Mouse (Mus musculus) embryonic fibroblast, embryonic 13.5 days (primary cell): ENCODE results near the gene Dph7.
"Not testable (repeated sequence)": the region's sequence is repeated elsewhere in the genome, so short reads cannot be mapped to it uniquely, and the experiment has no call there.

Experiments used
- CTCF ChIP-seq: IDR thresholded peaks from 2 replicates; pipeline ENCODE4 v1.5.1; 2011; ENCODE audit warnings: mild to moderate bottlenecking, control low read depth, low read length, moderate library complexity, borderline replicate concordance; ENCODE audit not compliant: insufficient read depth
- POLR2A ChIP-seq: IDR thresholded peaks from 2 replicates; pipeline ENCODE4 v1.6.1; 2011; ENCODE audit warnings: low read depth, mild to moderate bottlenecking, control low read depth, low read length, moderate library complexity

DNA sequence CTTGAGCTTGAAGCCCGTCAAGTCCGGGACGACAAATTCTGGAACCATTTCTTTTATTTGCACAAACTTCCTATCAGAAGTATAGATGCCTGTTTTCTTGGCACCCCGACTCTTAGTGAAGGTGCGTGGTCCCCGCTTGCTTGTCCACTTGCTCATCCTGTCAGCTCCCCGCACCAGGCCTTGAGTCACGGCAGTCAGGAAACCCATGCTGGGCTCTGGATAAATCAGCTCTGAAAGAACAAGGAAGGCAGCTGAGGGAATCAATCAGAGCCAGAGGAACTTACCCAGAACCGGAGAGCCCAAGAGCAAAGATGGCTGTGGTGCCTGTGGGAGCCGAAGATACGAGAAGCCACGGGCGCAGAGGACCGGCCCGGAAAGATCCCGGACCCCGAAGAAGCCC lies 12.3 kb downstream of the Dph7 start:
- TF ChIP-seq CTCF, POLR2A: not testable (repeated sequence)
